Mouse (Mus musculus) embryo, embryonic 10.5 days (tissue): ENCODE measurements around the gene Tomm6.
"Not testable (repeated sequence)": the region's sequence is repeated elsewhere in the genome, so short reads cannot be mapped to it uniquely, and the experiment has no call there.

Source experiments
- DNase-seq: peaks from one replicate; pipeline ENCODE4 v3.0.0-alpha.2; 2015; ENCODE audit warnings: low spot score

Tomm6 gene

DNA sequence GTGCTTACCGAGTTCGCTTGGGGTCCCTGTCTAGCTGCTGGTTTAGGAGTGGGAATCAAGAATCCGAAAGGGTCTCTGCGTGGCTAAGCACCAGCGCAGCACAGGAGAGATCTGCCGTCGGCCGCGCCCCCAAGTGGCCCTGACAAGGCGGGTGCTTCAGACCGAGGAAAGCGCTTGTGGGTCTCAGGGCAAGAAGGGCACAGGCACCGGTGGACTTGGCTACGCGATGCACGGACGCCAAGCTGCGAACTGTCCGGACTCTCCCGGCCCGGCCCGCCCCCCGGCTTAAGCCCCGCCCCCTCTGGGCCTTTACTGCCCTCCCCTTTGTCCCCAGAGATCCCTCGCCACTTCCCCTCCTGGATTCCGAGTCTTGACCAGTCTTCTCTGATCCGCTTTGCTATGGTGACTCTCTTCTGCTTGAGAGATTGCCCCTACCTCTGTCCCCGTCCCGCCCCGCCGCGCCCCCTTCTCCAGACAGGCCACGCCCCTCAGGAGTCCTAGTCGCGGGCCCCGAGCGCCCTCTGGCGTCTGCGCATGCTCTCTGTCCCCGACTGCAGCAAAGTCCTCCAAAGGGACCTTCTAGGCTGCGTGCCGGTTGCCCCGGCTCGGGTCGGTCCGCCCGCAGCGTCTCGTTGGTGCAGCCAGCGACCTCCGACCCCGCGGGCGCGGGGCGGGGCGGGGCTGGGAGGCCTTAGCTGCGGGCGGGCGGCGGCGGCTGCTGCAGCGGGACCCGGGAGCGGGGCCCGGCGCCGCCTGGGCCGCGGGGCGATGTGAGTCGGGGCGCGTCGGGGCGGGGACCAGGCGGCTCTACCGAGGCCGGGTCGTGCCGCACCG is 6.5 kb upstream of the Tomm6 start, which contains the start of gene Prickle4:
Gene Prickle4 (minus strand): TSS at position 234 of the 834 bp plus-strand sequence.
- peak; percentile 98 for DNase-seq

DNA sequence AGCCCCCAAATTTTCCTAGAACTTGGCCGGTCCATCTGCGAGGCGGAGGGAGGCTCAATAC is 6.1 kb upstream of the Tomm6 start, which contains the start of gene Gm21981:
Gene Gm21981 (minus strand): TSS at position 14 of the 61 bp plus-strand sequence.
- DNase-seq, result no peak

DNA sequence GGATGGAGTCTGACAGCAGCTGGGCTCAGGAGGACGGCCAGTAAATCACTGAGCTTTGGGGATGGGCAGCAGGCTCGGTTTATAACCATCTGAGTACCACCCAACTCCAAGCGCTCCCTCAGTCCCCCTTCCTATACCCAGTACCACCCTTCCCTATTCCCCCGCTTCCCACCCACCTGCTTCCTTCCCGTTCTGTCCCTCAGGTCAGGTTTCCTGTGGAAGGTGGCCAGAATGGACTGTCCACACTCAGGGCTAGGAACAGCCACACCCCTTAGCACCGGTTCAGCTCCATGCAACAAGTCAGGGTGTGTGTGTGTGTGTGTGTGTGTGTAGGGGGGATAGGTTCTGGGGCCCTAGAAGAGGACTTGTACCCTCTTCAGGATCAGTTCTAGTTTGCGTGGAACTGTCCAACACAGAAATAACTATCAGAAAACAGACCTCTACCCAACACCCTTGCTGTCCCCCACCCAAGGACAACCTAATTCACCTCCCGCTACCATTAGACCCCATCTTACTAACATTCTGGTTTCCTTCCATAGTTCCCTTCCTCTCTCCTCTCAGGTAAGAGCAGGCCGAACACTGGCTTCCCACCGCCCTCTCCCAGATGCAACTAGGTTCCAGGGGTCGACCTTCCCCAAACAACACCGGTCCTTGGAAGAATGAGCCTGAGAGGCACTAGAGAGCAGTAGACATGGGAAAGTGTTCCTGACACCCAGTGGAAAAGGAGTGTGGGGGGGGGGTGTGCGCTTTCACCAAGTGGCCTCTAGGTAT is 5.7 kb upstream of the Tomm6 start:
- DNase-seq, result no peak

DNA sequence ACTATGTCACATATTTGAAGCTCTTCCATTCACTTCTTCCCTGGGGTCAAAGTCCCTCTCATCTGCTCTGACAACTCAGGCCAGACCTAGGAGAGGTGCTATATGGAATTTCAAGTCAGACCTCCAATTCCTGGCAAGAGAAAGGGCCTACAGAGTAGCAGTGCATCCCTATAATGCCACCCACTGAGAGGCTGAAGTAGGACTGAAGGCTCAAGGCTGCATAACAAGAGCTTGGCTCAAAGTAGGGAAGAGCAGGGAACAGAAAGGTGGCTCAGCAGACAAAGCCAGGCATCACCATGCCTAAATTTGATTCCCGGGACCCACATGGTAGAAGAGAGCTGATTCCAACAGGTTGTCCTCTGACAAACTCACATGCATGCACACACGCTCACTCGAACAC is 3.5 kb upstream of the Tomm6 start:
- no peak for DNase-seq

DNA sequence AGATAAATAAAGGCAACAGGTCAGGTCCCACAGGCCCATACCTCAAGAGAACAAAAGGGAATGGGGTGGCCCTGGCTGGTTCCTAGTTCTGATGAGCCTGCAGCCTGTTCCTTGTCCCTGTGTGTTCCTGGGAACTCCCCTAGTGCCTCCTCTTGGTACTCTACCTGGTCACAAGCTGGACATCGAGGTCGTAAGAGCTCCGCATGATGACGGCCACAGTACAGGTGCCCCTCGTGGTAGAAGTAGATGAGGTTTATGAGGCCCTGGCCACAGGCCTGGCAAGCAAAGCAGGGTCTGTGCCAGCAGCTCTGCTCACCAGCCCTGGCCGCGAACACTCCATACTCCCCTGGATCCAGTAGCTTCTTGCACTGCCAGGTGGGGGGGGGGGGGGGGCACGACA is 1.7 kb upstream of the Tomm6 start:
- no peak for DNase-seq

DNA sequence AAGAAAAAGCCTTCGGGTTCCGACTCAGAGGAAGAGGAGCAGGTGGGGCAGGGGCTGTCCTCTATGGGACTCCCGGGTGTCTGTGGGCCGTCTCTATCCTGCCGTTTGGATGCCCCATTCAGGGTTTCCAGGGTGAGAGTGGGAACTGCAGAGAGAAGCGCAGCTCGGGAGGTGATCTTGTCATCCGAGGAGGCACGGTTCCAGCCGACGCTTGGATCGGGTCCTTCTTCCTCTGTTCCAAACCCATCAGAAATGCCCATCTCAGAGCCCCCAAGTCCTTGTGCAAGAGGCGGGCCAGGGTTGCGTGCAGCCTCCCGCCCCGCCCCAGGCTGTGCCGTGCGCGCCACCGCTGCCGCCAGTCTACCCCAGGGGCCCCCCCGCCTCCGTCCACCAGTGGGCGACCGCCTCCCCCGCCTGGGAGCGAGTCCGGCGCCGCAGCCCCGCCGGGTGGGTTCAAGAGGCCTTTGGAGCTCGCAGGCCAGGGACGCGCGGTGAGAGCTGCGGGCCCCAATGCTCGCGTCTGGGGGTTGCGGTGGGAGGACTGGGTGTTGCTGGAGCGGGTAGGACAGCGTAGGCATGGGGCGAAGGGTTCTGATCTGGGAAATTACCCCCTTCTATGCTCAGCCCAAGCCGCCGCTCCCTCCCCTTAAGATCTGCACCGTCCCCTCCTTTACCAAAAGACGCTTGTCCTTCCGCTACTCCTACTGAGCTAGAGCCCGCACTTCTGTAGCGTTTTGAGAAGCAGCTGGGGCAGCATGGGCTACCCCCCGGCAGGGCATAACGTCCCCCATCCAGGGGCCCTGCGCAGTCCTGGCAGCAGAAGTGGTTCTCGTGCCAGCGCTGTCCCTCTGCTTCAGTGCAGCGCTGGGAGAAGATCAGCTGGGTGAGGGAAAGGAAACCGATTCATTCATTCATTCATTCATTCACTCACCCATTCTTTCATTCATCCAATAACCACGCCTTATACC is 706 bp upstream of the Tomm6 start, which contains the start of gene Frs3:
Gene Frs3 (plus strand): TSS at position 423 of the 968 bp plus-strand sequence.
- peak; percentile 75 for DNase-seq

DNA sequence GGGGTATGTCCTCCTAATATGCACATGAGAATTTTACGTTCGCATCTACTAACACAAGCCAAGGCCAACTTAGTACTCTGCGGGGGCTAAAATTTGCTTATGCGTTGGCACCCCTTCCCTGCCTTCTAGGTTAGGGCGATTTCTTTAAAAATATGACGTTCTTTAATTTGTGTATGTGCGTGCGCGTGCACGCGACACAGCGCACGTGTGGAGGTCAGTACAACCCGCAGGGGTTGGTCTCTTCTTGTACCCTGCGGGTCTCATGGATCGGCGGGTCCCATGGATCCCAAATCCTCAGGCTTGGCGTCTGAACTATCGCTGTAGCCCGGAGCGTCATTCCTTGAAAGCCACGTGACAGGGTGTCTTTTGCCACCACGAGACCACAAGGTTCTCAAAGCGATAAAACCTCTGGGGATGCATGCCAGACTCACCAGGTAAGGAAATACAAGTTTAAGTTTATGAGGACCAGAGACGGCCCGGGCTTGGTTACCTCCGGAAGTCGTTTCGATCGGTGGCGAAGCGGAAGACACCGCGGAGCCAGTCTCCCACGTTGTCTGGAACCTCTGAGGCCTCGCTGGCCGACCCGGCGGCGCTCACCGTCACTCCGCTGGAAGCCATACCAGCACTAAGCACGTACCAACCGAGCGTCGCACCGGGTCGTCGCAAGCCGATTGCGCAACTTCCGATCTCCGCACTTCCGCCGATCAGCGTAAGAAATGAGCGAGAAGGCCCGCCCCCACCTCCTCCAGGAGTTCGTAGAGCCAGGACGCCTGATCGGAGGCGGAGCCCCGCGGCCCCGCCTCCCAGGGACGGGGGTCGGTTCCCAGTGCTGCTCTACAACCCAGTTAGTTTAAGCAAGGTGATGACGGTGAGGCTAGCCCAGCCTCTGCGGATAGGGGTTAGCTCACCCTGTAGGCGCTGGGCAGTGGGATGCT is 510 bp downstream of the Tomm6 start:
- DNase-seq, result peak; percentile 99

DNA sequence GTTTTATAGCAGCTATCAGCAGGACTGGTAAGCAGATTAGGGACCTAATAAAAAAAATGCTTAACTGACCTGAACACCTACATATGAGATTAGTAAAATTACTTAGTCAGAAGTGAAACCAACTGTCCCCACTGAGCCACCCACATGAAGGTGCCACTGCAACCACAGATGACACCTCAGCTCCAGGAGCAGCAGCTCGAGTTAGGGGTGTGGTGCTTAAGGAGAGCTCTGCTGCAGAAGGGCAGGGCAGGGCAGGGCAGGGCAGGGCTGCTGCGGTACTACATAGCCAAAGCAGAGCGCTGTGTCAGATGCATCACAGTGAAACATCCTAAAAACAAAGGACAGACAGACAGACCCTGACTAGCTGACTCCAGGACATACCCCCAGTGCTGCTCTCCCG is 5.3 kb downstream of the Tomm6 start:
- no peak for DNase-seq

DNA sequence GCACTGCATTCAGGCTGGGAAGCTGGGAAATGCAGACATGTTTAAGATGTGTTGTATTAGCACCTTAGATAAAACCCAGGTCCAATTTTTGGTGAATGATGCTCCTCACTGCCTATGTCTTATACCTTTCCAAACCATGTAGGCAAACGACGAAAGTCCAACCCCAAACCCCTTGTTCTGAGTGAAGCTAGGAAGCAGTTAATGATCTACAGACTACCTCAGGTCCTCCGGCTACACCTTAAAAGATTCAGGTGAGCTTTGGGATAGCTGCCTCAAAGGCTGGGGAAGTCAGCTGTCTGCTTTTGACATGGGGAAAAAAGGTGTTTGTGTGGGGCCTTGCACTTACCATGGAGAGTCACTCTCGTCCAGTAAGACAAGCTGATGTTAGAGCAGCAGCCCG is 9.5 kb downstream of the Tomm6 start:
- DNase-seq, result no peak

DNA sequence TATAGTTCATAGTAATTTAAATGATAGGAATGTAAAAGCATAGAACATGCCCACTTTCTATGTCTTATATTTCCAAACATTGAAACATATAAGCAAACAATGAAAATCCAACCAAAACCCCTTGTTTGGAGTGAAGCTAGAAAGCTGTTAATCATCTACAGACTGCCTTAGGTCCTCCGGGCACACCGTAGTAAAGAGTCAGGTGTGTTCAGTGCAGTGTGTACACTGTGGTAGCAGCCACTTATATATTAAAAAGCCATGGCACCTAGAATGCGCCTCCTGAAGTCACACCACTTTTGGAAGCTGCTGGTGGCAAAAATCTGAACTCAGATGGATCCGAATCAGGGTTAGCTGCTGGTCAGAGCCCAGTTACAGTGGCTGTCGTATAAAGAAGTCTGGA is 9.9 kb downstream of the Tomm6 start:
- DNase-seq, result no peak

DNA sequence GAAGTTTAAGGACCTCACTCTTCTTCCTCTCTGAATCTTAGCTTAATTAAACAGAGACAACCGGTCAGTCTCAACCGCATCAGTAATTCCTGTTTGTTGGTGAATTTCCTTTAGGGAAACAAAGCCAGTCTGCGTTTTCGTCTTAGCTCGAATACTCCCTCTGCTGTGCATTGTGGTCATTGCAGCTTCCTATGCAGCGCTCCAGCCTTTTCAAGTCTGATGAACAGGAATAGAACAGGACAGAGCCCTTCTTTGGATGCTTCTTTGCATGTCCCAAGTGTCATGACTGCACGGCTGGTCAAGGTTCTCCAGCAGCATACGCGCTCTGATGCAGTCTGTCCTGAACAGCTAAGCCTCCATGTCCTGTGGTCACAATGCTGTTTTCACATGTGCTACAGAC is 11.6 kb downstream of the Tomm6 start:
- peak; percentile 88 for DNase-seq

DNA sequence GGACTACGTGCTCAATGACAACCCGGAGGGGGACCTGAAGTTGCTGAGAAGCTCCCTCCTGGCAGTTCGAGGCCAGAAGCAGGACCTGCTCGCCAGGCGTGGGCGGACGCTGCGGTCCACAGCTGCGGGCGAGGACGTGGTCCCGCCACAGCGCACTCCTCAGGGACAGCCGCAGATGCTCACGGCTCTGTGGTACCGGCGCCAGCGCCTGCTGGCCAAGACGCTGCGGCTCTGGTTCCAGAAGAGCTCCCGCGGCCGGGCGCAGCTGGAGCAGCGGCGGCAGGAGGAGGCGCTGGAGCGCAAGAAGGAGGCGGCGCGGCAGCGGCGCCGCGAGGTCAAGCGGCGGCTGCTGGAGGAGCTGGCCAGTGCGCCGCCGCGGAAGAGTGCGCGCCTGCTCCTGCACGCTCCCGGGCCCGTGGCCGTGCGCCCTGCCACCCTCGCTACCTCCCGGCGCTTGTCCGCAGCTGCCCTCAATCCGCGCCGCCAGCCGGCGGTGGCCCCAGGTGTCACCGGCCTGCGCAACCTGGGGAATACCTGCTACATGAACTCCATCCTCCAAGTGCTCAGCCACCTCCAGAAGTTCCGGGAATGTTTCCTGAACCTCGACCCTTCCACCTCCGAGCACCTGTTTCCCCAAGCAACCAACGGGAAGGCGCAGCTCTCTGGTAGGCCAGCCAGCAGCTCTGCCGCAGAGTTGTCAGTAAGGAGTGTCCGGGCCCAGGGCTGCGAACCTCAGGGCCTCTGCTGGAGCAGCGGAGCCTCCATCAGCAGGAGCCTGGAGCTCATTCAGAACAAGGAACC is 15.7 kb downstream of the Tomm6 start:
- peak; percentile 80 for DNase-seq

DNA sequence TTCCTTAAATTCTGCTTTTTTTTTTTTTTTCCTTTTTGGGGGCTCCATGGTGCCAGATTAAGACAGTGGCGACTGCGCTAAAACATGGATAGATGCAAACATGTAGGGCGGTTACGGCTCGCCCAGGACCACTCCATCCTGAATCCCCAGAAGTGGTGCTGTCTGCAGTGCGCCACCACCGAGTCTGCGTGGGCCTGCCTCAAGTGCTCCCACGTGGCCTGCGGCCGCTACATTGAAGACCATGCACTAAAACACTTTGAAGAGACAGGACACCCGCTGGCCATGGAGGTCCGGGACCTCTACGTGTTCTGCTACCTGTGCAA is 16.2 kb downstream of the Tomm6 start:
- DNase-seq, result no peak

DNA sequence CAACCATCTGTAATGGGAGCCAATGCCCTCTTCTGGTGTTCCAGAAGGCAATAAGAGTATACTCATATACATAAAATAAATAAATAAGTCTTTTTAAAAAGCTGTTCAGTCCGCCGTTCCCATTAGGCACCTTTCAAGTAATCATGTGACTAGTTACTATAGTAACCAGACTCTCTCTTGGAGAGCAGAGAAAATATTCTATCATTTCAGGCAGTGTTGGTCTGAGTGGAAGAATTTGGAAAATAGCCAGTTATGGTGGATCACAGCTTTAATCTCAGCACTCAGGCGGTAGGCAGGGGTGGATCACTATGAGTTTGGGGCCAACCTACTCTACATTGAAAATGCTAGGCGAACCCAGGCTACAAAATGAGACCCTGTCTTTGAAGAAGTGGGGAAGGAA is 19.0 kb downstream of the Tomm6 start:
- DNase-seq, result no peak

DNA sequence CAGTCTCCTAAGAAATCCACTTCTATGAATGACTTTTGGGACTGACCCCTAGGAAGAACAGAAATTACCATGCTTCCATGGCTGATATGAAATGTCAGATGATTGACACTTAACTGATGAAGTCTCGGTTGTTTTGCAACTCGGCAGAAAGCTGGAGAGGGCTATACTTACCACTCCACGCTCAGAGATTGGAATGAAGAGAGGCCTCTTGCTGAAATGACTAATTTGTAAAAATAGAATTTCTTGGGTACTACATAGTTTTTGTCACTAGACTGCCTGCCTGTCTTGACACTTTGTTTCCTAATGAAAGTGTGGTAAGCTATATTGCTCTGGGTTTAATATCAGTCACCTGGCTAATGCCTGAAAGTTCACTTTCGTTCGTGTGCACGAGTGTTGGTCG is 23.7 kb downstream of the Tomm6 start:
- no peak for DNase-seq

DNA sequence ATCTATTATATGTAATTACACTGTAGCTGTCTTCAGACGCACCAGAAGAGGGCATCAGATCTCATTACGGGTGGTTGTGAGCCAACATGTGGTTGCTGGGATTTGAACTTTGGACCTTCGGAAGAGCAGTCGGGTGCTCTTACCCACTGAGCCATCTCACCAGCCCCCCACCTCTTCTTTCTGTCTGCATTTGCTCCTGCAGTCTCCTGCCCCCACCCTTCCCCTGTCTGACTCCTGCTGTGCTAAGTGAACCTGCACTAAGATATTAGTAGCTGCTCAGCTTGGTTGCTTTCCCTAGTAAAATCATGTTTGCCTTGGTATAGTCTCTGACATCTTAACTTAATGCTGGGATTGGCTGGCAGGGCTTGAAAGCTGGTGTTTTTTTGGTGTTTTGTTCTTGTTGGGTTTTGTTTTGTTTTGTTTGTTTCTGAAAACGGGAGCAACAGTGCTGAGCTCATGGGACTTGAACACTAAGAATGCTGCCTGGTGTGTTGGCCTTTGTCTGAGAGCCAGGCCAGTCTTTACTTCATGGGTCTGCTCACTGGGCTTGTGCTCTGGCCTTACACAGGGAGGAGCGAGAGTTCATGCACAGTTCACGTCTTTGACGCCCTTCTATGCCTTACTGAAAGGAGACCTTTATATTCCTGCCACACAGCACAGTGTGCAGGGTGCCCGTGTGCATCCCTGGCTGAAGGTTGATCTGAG is 25.0 kb downstream of the Tomm6 start:
- peak; percentile 77 for DNase-seq

DNA sequence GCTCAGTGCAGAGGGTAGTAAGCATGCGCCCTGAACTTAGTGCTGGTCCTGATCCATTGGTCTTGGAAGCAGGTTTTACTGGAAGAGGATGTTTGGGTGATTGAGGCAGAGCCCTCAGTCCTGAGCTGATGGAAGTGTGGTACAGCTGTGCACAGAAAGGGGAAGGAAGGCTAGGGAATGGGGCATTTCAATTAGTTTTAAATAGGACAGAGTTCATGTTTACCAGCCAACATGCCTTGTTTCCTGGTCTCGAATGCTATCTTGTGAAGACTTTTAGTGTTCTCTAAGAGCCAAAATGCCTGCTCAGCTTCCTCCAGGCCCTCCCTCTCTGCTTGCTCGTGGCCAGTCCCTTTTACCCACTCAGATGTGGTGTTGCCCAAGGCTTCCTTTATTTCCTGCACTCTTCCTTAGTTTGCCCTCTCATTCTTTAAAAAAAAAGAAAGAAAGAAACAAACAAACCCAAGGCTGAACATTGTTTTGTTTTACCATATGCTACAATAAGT is 29.4 kb downstream of the Tomm6 start:
- DNase-seq, result no peak

DNA sequence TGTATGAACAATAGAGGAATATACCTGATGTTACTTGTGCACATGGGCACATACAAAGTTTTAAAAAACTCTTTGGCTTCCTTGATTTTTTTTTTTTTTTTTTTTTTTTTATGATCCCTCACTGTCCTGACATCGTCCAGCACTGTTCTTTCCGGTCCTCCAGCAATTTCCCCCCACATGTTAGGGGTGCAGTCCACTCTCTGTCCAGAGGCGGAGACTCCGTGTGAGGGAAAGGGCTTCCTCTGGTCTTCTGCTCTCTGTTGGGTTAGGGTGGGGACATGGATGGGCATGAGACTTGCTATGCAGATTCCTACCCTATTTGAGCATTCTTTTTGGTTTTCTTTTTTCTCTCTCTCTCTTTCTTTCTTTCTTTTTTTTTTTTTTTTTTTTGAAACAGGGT is 30.3 kb downstream of the Tomm6 start:
- DNase-seq, result no peak

DNA sequence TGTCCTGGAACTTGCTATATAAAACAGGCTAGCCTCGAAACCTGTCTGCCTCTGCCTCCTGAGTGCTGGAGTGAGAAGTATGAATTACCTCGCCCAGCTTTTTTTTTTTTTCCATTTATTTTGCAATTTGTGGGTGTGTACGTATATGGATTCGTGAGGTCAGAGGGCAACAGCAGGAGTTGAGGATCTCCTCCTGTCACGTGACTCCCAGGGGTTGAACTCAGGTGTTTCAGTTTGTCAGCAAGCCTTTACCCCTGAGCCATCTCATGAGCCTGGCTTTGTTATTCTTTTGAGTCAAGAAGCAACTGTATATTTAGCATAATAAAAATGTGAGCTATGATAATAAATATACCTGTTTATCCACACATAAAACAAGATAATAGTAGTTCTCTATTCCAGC is 32.5 kb downstream of the Tomm6 start:
- DNase-seq, result no peak

DNA sequence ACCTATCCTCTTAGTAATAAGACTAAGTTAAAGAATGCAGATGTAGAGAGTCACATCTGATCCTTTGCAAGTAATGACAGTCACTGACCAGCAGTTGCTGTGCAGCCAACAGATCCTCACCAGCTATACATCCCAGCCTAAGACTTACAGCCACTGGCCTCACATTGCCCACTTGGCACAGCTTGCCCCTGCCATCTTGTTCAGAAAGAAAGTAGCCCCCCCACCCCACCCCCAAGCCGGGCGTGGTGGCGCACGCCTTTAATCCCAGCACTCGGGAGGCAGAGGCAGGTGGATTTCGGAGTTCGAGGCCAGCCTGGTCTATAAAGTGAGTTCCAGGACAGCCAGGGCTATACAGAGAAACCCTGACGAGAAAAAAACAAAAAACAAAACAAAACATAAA is 33.8 kb downstream of the Tomm6 start:
- DNase-seq, result not testable (repeated sequence)
